Mouse (Mus musculus) CH12F3 (cell line): ENCODE results near the gene Tipin.

Source experiments
- in situ Hi-C: fragments of 300-500 bp; cut with MboI; formaldehyde crosslinking; loops from 2 replicates; pipeline ENCODE4 v1.14.3; 2020; ENCODE audit warnings: low sequenced_read_pairs

Tipin gene

GRCm38 (mm10) chr9:64341254-64341566 is 59.8 kb downstream of the Tipin start, which contains the start of gene Dis3l:
Dis3l (minus strand) TSS chr9:64341288.
- in situ Hi-C loops, result no loop called here

GRCm38 (mm10) chr9:64341671-64342070 is 60.3 kb downstream of the Tipin start:
- in situ Hi-C loops, result no loop called here

GRCm38 (mm10) chr9:64343656-64344055 is 62.3 kb downstream of the Tipin start:
- in situ Hi-C loops, result no loop called here

- in situ Hi-C loops, result no loop called here
These were observed 64.5 kb downstream of the Tipin start for GRCm38 (mm10) chr9:64345931-64346330.

- in situ Hi-C loops, result no loop called here
These were observed 66.0 kb downstream of the Tipin start for GRCm38 (mm10) chr9:64347377-64347776.

- in situ Hi-C loops, result no loop called here
These were observed 68.1 kb downstream of the Tipin start for GRCm38 (mm10) chr9:64349490-64349889.

- in situ Hi-C loops, result no loop called here
These were observed 69.8 kb downstream of the Tipin start for GRCm38 (mm10) chr9:64351191-64351590.
